Mouse (Mus musculus): ENCODE data around the gene Paox. TPM values are rescaled to one million over a fixed set of nuclear protein-coding genes. Genes with fewer than 3 reads are reported as not detected.

Gene Paox
- polyA plus RNA-seq, 1 experiment from 2014 or later: 15.7 TPM

Other genes starting within 250 kb of the Paox start
- 0.58 and 1.0 TPM in 2 replicates for gene Kndc1, start 221.1 kb upstream of the Paox start, polyA plus RNA-seq (2016; fragmentation: Nextera tagmentation; extraction: Ambion mirVana)
- not detected in 2 replicates for gene Utf1, start 172.0 kb upstream of the Paox start, polyA plus RNA-seq (2016; fragmentation: Nextera tagmentation; extraction: Ambion mirVana)
- 1.0 and 1.1 TPM in 2 replicates for gene 6430531B16Rik, start 137.0 kb upstream of the Paox start, polyA plus RNA-seq (2016; fragmentation: Nextera tagmentation; extraction: Ambion mirVana)
- gene Adam8, start 123.2 kb upstream of the Paox start, polyA plus RNA-seq (2016; fragmentation: Nextera tagmentation; extraction: Ambion mirVana): 2.4 and 4.1 TPM in 2 replicates
- 48.3 and 53.1 TPM in 2 replicates for gene Zfp511, start 79.4 kb upstream of the Paox start, polyA plus RNA-seq (2016; fragmentation: Nextera tagmentation; extraction: Ambion mirVana)
- 82.2 and 82.5 TPM in 2 replicates for gene Tubgcp2, start 79.1 kb upstream of the Paox start, polyA plus RNA-seq (2016; fragmentation: Nextera tagmentation; extraction: Ambion mirVana)
- 95.9 and 105 TPM in 2 replicates for gene Msx3, start 66.7 kb upstream of the Paox start, polyA plus RNA-seq (2016; fragmentation: Nextera tagmentation; extraction: Ambion mirVana)
- 2.7 and 7.2 TPM in 2 replicates for gene Caly, start 33.3 kb upstream of the Paox start, polyA plus RNA-seq (2016; fragmentation: Nextera tagmentation; extraction: Ambion mirVana)
- gene Prap1, start 22.4 kb upstream of the Paox start, polyA plus RNA-seq (2016; fragmentation: Nextera tagmentation; extraction: Ambion mirVana): not detected in 2 replicates
- gene Fuom, start 13.4 kb upstream of the Paox start, polyA plus RNA-seq (2016; fragmentation: Nextera tagmentation; extraction: Ambion mirVana): 13.6 and 17.9 TPM in 2 replicates
- gene Echs1, start 677 bp downstream of the Paox start, polyA plus RNA-seq (2016; fragmentation: Nextera tagmentation; extraction: Ambion mirVana): 153 and 156 TPM in 2 replicates
- 29.4 and 30.1 TPM in 2 replicates for gene Mtg1, start 21.8 kb downstream of the Paox start, polyA plus RNA-seq (2016; fragmentation: Nextera tagmentation; extraction: Ambion mirVana)
- 0.46 and 1.4 TPM in 2 replicates for gene Sprn, start 39.1 kb downstream of the Paox start, polyA plus RNA-seq (2016; fragmentation: Nextera tagmentation; extraction: Ambion mirVana)
- gene Olfr522, start 49.0 kb downstream of the Paox start, polyA plus RNA-seq (2016; fragmentation: Nextera tagmentation; extraction: Ambion mirVana): not detected in 2 replicates
- not detected in 2 replicates for gene Olfr523, start 57.4 kb downstream of the Paox start, polyA plus RNA-seq (2016; fragmentation: Nextera tagmentation; extraction: Ambion mirVana)
- not detected in 2 replicates for gene Olfr524, start 90.2 kb downstream of the Paox start, polyA plus RNA-seq (2016; fragmentation: Nextera tagmentation; extraction: Ambion mirVana)
- gene Cd163l1, start 102.5 kb downstream of the Paox start, polyA plus RNA-seq (2016; fragmentation: Nextera tagmentation; extraction: Ambion mirVana): not detected in 2 replicates
- gene 5830411N06Rik, start 131.5 kb downstream of the Paox start, polyA plus RNA-seq (2016; fragmentation: Nextera tagmentation; extraction: Ambion mirVana): not detected in 2 replicates
- not detected in 2 replicates for gene Olfr525, start 205.1 kb downstream of the Paox start, polyA plus RNA-seq (2016; fragmentation: Nextera tagmentation; extraction: Ambion mirVana)
- gene Olfr527, start 218.2 kb downstream of the Paox start, polyA plus RNA-seq (2016; fragmentation: Nextera tagmentation; extraction: Ambion mirVana): not detected in 2 replicates
- not detected in 2 replicates for gene Olfr60, start 245.9 kb downstream of the Paox start, polyA plus RNA-seq (2016; fragmentation: Nextera tagmentation; extraction: Ambion mirVana)